8 mouse cellular contexts compared by ENCODE assay signal in the genomic region with DNA sequence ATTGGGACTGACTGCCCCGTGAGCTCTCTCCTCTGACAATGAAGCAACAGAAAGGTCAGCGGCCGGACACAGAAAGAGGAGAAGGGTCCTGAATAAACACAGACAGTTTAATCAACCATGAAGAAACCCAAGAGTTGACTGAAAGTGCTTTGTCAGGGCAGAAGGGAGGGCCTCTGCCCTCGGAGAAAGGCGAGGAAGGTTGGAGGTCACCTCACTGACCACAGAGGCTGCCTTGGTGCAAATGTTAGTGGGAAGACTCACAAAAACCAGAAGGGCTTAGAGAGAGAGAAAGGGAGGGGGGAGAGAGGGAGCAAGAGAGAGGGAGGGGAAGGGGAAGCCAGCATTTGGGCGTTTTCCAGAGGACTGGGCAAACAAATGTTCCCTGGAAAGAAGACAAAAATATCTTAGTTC.
DNase-seq lines count a peak whose midpoint lies in the region; ATAC-seq and TF ChIP-seq lines count a peak whose summit lies in the region.

No protein-coding gene starts in this region.

- H3K27me3 ChIP-seq in heart, adult 2 months (ENCODE audit: control insufficient read depth, insufficient read depth, low read length): no peaks in the 10 kb centered on the region
- peaks cover 34% of the 10 kb centered on the region for H3K27me3 ChIP-seq in embryonic facial prominence, embryonic 10.5 days (replicated peaks; ENCODE audit: low read depth, poor library complexity, severe bottlenecking)
- H3K27me3 ChIP-seq in kidney, postnatal 0 days (ENCODE audit: insufficient read depth, low read length): no peaks in the 10 kb centered on the region

- H3K4me2 ChIP-seq in kidney, postnatal 0 days (ENCODE audit: low read length): no peak overlapping the region

- peaks cover 10% of the 10 kb centered on the region for H3K4me1 ChIP-seq in heart, adult 2 months (ENCODE audit: control insufficient read depth, insufficient read depth, low read length)
- peaks cover 77% of the 10 kb centered on the region for H3K4me1 ChIP-seq in embryonic facial prominence, embryonic 10.5 days
- H3K4me1 ChIP-seq in kidney, postnatal 0 days (replicated peaks; ENCODE audit: insufficient read depth, low read length): peaks cover 10% of the 10 kb centered on the region

- no peak overlapping the region for H3K9ac ChIP-seq in heart, adult 2 months (ENCODE audit: low read depth, low read length)
- no peak overlapping the region for H3K9ac ChIP-seq in kidney, postnatal 0 days (ENCODE audit: low read depth, low read length)

- peak overlapping the region; percentile 41 for H3K27ac ChIP-seq in heart, adult 2 months
- H3K27ac ChIP-seq in embryonic facial prominence, embryonic 10.5 days (replicated peaks): peak overlapping the region; percentile 70
- no peak overlapping the region for H3K27ac ChIP-seq in kidney, postnatal 0 days

- no peaks in the 10 kb centered on the region for H3K36me3 ChIP-seq in heart, adult 2 months (ENCODE audit: control insufficient read depth, insufficient read depth, low read length)
- H3K36me3 ChIP-seq in embryonic facial prominence, embryonic 10.5 days (replicated peaks): 0 out of 2 replicates have a peak, but pooled peaks cover 3% of the 10 kb centered on the region
- no peaks in the 10 kb centered on the region for H3K36me3 ChIP-seq in kidney, postnatal 0 days (ENCODE audit: insufficient read depth, low read length)

- H3K4me3 ChIP-seq in heart, adult 2 months: no peak overlapping the region
- 0 out of 2 replicates have a peak overlapping the region, but pooled peaks have one; percentile 21 for H3K4me3 ChIP-seq in embryonic facial prominence, embryonic 10.5 days
- no peak overlapping the region for H3K4me3 ChIP-seq in kidney, postnatal 0 days (replicated peaks; ENCODE audit: low read depth, low read length)

- 25% methylated on average over 6 of the region's 6 CpGs for WGBS in heart, adult 2 months
- under 1% methylated on average over 6 of the region's 6 CpGs for WGBS in embryonic facial prominence, embryonic 10.5 days
- 8% methylated on average over 6 of the region's 6 CpGs for WGBS in kidney, postnatal 0 days

- H3K79me2 ChIP-seq in heart, adult 2 months (replicated peaks; ENCODE audit: control insufficient read depth, insufficient read depth, low read length): no peaks in the 10 kb centered on the region

- DNase-seq in heart, adult 2 months: no peak
- DNase-seq in heart, adult 8-10 months (ENCODE audit: low spot score): no peak
- peak; percentile 60 for DNase-seq in 3T3-L1 (ENCODE audit: low read depth, low spot score)
- peak; percentile 71 for DNase-seq in embryonic facial prominence, embryonic 10.5 days (ENCODE audit: low spot score)
- DNase-seq in kidney, postnatal 0 days (ENCODE audit: low spot score): peak; percentile 83
- DNase-seq in urinary bladder, postnatal 14 days (ENCODE audit: low spot score): no peak
- DNase-seq in right cerebral cortex, postnatal 36 days (ENCODE audit: low spot score in 2 of 2): no peak

- TF ChIP-seq POLR2A in heart, adult 2 months (IDR thresholded peaks at IDR 0.05; ENCODE audit: insufficient read depth, low read depth, low read length): no peak

- intact Hi-C loops in heart, adult 2 months (cut with DNase I): loop anchor here (5.0 to 10.0 kb wide), 6 partner anchors 34 to 479 kb away; partner anchors contain the start of gene Lekr1

- TF ChIP-seq CTCF in heart, adult 2 months (IDR thresholded peaks at IDR 0.05): no peak
- no peak for TF ChIP-seq CTCF in kidney, postnatal 0 days (IDR thresholded peaks at IDR 0.05; ENCODE audit: low read depth)

- no peak for TF ChIP-seq EP300 in heart, adult 2 months (IDR thresholded peaks at IDR 0.05; ENCODE audit: insufficient read depth, low read depth, low read length)

- peaks cover 7% of the 10 kb centered on the region; the same call in 1 of the 2 replicates for H3K9me3 ChIP-seq in embryonic facial prominence, embryonic 10.5 days
- H3K9me3 ChIP-seq in kidney, postnatal 0 days (replicated peaks; ENCODE audit: low read length): no peaks in the 10 kb centered on the region

- ATAC-seq in kidney, postnatal 0 days (replicated peaks; ENCODE audit: low FRiP score, low read depth): peak; percentile 52
- no peak for ATAC-seq in cerebellum, adult (ENCODE audit: insufficient number of reproducible peaks, low FRiP score, low TSS enrichment)

Comparison
In these comparisons a context has a peak if more than half of its experiments do, and no peak if none do; other contexts are left out.
1. DNase-seq: peak in 3T3-L1 (single experiment), embryonic facial prominence, embryonic 10.5 days (single experiment) and kidney, postnatal 0 days (single experiment); none in heart, adult 2 months (0 of 2), heart, adult 8-10 months (single experiment), urinary bladder, postnatal 14 days (single experiment) and right cerebral cortex, postnatal 36 days (0 of 2).